Mouse (Mus musculus): ENCODE data around the gene Sycn.

Sycn gene

GRCm38 (mm10) chr7:28586663-28587411 lies 46.2 kb downstream of the Sycn start:
- no peak for DNase-seq (ENCODE audit: low spot score)

- no peak for DNase-seq (ENCODE audit: low spot score)
Observed at GRCm38 (mm10) chr7:28587644-28588043, 47.0 kb downstream of the Sycn start.

Measured in left cerebral cortex, adult 11 months (tissue).